Mouse (Mus musculus) T-cell, adult 66 days (primary cell): ENCODE data around the gene Ube4b. TPM values are rescaled to one million over a fixed set of nuclear protein-coding genes. Genes with fewer than 3 reads are reported as not detected.

Experiments used
- total RNA-seq, 2 experiments: library from RNA; stranded (reverse); gene quantifications; 3 replicates in 1 of 2; 4 replicates in 1 of 2; pipeline ENCODE4 v1.2.4; 2023

Ube4b gene
- 100 to 1,000 TPM in 1 of 2 experiments, 10 to 100 TPM in 1; 82.4 to 105 TPM for total RNA-seq

GRCm38 (mm10) chr4:149426325-149427199 is at the start of gene Ube4b:
Gene Ube4b, minus strand, starts transcription at chr4:149426749.

DNA sequence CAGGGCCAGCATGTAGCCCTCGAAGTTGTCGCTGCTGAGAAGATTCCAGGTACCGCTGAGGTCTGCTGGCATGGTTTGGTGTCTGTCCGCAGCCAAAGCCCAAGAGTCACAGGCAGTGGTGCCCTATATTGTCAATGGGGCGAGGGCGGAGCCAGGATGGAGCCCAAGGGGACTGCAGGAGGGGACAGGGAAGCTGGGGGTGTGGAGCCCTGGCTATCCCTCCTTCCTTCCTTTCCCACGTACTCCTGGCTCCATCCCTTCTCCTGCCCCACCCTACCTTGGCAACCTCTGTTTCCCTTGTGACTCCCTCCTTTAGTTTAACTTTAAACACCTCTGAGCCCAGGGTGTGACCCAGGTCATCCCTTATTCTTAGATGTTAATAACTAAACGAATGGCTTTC is 28.3 kb upstream of the Ube4b start, which contains the start of gene Rbp7:
Rbp7 (minus strand) TSS at position 100 of the 400 bp plus-strand sequence.

DNA sequence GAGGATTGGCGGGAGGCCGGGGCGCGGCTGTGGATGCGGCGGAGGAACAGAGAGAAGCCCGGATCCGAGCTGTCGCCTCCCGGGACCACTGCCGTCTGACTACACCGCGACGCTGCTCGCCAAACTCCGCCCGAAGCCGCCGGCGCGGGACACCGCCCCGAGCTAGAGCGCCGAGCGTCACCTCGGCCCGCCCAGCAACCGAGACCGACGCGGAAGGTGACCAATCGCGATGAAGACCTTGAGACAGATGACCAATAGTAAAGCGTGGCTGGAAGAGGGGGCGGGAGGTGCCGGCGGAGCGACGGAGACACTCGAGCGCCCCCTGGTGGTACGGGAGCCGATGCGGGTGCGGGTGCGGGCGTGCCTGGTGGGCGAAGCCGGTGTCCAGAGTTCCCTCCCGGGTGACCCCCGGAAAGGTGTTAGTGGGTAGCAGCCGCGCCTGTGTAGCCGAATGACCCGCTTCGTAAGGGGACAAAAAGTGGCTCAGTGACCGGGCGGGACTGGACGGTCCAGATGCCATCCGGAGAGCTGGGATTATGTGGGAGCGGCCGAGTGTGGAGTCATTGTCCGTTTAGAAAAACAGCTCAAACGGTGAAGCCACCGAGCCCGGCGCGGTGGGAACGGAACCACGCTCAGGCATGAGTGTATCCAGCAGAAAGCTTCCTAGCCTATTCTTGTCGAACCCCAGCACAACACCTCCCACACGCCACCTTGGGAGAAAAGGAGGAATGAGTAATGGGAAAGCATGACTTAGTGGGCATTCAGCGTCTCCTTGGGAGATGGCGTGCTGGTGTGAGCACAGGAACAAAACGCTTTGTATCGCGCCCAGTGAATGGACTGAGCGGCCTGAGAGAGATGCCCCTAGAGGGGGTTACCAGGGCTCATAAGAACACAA is 118.7 kb downstream of the Ube4b start, which contains the start of gene Kif1b:
Kif1b (minus strand) TSS at position 98 of the 895 bp plus-strand sequence.

Other genes starting within 250 kb of the Ube4b start
- 10 to 100 TPM; 65.5 to 67.9 TPM for gene Kif1b, start 119.1 kb downstream of the Ube4b start, total RNA-seq
- not detected for gene Rbp7, start 28.2 kb upstream of the Ube4b start, total RNA-seq
- not detected for gene Tmem274, start 50.6 kb upstream of the Ube4b start, total RNA-seq
- 1 to 10 TPM; 4.8 to 7.3 TPM for gene Nmnat1, start 58.5 kb upstream of the Ube4b start, total RNA-seq
- gene Lzic, start 58.5 kb upstream of the Ube4b start, total RNA-seq: 10 to 100 TPM; 23.7 to 26.5 TPM
- gene Ctnnbip1, start 91.5 kb upstream of the Ube4b start, total RNA-seq: under 1 TPM; 0.64 to 0.65 TPM
- gene Clstn1, start 159.7 kb upstream of the Ube4b start, total RNA-seq: 10 to 100 TPM in 1 of 2 experiments, 1 to 10 TPM in 1; 9.7 to 10.6 TPM